ENCODE assay signal across 12 mouse cellular contexts in genomic region chr9:13874359-13874758, GRCm38 (mm10). TPM values are rescaled to one million over a fixed set of nuclear protein-coding genes. Genes with fewer than 3 reads are reported as not detected.
A peak's percentile ranks its signal among the peaks of the same experiment; 100 is the strongest.
DNase-seq lines count a peak whose midpoint lies in the region; ATAC-seq and TF ChIP-seq lines count a peak whose summit lies in the region.
"Had no signal": no experiment of that assay in that cellular context is flagged by ENCODE, and none has a peak within 500 bp of the region (broad histone marks: within the 10 kb centered on the region; RNA-seq: fewer than 3 reads in every experiment).

No protein-coding gene starts in this region.

- intact Hi-C loops in left cerebral cortex, adult 2 months (cut with DNase I) = no loop called here
- intact Hi-C loops in left cerebral cortex, postnatal 25 days (cut with DNase I) = loop anchor here (5.0 kb wide), 1 partner anchor 468 kb away; no protein-coding TSS in a partner anchor

- H3K27ac ChIP-seq in left cerebral cortex, adult 2 months = no peak overlapping the region
- H3K27ac ChIP-seq: embryonic facial prominence, embryonic 12.5 days; neural tube, embryonic 13.5 days had no signal

- DNase-seq in left cerebral cortex, adult 2 months (ENCODE audit: extremely low spot score in 1 of 2, low spot score in 2 of 2) = no peak
- DNase-seq in left cerebral cortex, postnatal 25 days (ENCODE audit: low spot score in 2 of 2) = no peak
- peak; percentile 38 for DNase-seq in ZHBTc4 (ENCODE audit: low read depth, low spot score)
- DNase-seq in c-Kit-positive CD71-positive TER-119-positive erythroid progenitor cells, embryonic 14.5 days (ENCODE audit: low spot score) = no peak
- no peak for DNase-seq in kidney, postnatal 4 days
- DNase-seq in cerebellum, postnatal 36 days = no peak
- DNase-seq: adrenal gland, postnatal 14 days; gastrocnemius, postnatal 10 days had no signal

- ATAC-seq in CD4-positive, CD25-positive, alpha-beta regulatory T cell, adult 4 months = peak; percentile 71
- 0 out of 2 replicates have a peak, but pooled peaks have one; percentile 35 for ATAC-seq in megakaryocyte, adult 5-6 weeks (ENCODE audit: poor library complexity, severe bottlenecking)

- H3K4me3 ChIP-seq in left cerebral cortex, adult 2 months = no peak overlapping the region
- H3K4me3 ChIP-seq: embryonic facial prominence, embryonic 12.5 days; neural tube, embryonic 13.5 days had no signal

- TF ChIP-seq CTCF in left cerebral cortex, adult 2 months (IDR thresholded peaks at IDR 0.05) = peak; percentile 50

RNA-seq across cellular contexts. Expression of gene Fam76b, which starts 46.8 kb away (rescaled TPM):
- 10 to 100 TPM; 19.3 to 19.9 TPM for total RNA-seq in left cerebral cortex, adult 2 months (2021)
- 10 to 100 TPM; 16.7 to 17.5 TPM for total RNA-seq in left cerebral cortex, postnatal 25 days (2021)
- polyA plus RNA-seq in CD4-positive, CD25-positive, alpha-beta regulatory T cell, adult 4 months (2017; shearing (Covaris generic)) = 10 to 100 TPM; 13.9 to 17.8 TPM
- 59.9 and 65.9 TPM in 2 replicates for total RNA-seq in megakaryocyte, adult 5-6 weeks (2015)
- 75.8 and 89.9 TPM in 2 replicates for total RNA-seq in megakaryocyte, adult 5-6 weeks (2017)

RNA-seq across cellular contexts. Expression of gene Cep57, which starts 47.5 kb away (rescaled TPM):
- 10 to 100 TPM; 16.9 to 17.4 TPM for total RNA-seq in left cerebral cortex, adult 2 months (2021)
- 10 to 100 TPM; 15.6 to 17.7 TPM for total RNA-seq in left cerebral cortex, postnatal 25 days (2021)
- 10 to 100 TPM; 43.1 to 49.9 TPM for polyA plus RNA-seq in CD4-positive, CD25-positive, alpha-beta regulatory T cell, adult 4 months (2017; shearing (Covaris generic))
- 35.8 and 39.9 TPM in 2 replicates for total RNA-seq in megakaryocyte, adult 5-6 weeks (2015)
- 46.2 and 48.4 TPM in 2 replicates for total RNA-seq in megakaryocyte, adult 5-6 weeks (2017)
